Mouse (Mus musculus) right cerebral cortex, adult 2 months (tissue): ENCODE results near the gene Gm20422.

Experiments
- DNase-seq, 2 experiments: peaks; one replicate each; pipeline ENCODE4 v3.0.0; 2021 to 2022; ENCODE audit warnings: low spot score in 2 of 2

Gene Gm20422

DNA sequence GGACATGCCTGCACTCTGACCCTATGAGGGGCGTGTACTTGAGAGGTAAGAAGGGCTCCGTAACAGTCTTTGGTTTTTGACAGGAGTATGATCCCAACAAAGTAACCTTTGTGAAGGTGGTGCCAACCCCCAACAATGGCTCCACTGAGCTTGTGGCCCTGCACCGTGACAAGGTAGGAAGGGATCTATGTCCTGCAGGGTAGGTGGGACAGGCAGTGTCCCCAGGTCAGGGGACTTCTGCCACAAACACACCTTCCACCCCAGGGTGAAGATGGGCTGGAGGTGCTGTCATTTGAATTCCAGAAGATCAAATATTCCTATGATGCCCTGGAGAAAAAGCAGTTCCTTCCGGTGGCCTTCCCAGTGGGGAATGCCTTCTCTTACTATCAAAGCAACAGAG, 19.0 kb upstream of the Gm20422 start:
- no peak for DNase-seq

DNA sequence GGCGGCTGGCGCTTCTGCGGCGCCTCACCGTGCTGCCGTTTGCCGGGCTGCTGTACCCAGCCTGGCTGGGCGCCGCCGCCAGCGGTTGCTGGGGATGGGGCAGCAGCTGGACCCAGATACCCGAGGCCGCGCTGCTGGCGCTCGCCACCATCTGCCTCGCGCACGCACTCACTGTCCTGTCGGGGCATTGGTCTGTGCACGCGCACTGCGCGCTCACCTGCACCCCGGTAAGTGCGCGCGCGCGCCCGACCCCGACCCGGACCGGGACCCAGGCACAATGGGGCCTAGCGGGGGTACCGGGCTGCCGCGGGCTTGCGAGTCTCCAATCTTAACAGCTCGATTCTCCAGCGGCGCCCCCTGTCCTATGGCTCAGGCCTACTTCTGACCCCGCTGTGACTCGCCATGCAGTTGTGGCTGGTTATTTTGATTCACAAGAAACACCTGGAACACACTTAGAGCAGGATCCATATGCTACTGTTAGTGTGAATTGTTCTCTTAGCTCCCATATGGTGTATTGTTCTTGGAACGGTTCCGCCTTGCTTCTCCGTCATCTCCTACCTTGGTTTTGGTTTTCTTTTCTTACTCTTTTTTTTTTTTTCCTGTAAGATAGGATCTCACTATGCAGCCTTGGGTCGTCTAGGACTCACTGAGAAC, 16.9 kb upstream of the Gm20422 start:
- peak in 1 of 2 experiments; percentile 10 for DNase-seq

DNA sequence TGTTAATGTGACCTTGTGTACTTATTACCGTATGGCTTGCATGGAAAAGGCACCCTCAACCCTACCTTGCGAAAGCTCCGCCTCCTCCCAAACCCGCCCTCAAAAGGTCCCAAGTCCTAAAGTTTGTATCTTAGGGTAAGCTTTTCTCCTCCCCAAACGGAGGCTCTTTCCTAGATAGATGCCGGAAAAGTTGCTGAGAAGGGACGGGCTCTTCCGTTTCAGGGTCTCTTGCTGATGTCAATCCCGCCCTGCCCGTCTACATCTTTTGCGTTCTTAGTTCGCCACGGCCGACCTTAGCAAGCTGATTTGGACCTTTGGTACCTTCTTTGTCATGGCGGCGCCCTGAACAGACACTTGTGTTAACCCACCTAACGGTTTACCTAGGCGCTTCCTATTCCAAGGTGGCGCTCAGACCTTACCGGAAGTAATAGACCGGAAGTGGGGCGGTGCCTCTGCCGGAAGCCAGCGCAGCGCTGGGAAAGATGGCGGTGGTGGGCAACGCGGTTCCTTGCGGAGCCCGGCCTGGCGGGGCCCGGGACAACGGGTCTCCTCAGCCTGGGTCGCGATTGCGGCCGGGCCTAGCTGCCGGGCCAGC, 16.2 kb upstream of the Gm20422 start, which contains the start of the genes Atp13a1 and Zfp866:
TSS of gene Atp13a1 (plus strand) at position 391 of the 595 bp plus-strand sequence.
TSS of gene Zfp866 (minus strand) at position 406 of the 595 bp plus-strand sequence.
- peak; percentile 88 to 92 for DNase-seq

DNA sequence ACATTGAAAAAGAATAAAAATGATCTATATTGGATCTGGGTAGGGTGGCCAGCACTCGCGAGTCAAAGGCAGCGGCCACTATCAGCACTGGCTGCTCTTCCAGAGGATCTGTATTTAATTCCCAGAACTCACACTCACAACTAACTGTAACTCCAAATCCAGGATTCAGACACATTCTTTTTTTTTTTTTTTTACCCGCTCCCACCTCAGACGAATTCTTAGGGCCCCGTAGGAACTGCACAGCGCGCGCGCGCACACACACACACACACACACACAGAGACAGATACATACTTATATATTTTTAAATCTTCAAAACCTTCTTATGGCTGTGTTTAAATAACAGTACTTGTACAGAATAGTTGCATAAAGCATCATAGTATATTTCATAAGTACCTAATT, 15.7 kb upstream of the Gm20422 start:
- peak in 1 of 2 experiments; percentile 2 for DNase-seq

DNA sequence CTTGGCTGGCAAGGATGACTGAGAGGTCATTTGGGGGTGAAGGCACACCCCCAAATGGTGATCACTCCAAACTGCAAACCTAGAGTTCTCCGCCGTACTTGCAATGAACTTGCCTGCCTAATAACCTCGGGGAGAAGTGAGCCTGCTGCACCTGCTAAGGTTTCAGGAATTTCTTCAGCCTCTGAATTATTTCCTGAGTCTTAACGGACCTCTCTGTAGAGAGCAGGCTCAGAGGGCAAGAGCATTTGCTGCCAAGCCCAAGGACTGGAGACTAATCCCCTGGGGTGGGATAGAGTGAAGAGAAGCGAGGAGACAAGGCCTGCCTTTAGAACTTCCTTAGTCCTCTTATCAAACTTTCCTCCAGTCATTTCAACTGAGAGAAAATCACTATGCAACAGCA, 15.0 kb upstream of the Gm20422 start:
- DNase-seq: peak in 1 of 2 experiments; percentile 0

DNA sequence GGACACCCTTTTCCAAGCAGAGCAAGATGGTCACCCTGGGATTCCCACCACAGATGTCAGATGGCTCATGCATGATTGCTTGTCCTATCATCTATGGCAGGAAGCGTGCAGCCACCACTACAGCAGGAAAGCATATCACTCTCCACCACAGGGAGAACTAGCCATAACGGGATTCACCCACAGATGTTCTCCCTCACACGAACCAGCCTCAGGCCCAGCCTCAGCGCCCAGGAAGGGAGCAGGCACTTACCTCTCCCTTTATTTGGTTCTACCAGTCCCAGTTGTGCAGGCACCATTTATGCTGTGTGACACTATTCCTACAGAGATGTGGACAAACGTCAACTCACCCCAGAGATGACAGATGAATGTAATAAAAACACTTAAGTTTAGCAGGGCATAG, 14.4 kb upstream of the Gm20422 start:
- peak in 1 of 2 experiments; percentile 1 for DNase-seq

DNA sequence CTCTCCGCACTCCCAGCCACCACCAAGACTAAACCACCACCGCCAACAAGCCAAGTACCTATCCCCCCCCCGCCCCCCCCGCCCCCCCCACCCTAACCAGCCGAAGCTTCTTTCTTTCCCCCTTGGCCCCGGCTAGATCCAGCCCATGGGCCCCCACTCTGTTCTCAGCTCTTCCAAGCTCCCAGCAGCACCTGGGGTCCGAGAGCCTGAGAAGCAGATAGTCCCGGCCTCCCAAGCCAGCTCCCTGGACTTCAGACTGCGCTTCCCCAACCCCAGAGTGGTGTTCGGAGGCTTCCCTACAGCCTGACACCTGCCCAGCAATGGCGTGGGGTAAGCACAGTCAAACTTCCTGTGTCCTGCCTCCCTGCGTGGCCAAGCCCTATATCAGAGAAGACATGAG, 2.4 kb upstream of the Gm20422 start:
- DNase-seq: peak in 1 of 2 experiments; percentile 1

DNA sequence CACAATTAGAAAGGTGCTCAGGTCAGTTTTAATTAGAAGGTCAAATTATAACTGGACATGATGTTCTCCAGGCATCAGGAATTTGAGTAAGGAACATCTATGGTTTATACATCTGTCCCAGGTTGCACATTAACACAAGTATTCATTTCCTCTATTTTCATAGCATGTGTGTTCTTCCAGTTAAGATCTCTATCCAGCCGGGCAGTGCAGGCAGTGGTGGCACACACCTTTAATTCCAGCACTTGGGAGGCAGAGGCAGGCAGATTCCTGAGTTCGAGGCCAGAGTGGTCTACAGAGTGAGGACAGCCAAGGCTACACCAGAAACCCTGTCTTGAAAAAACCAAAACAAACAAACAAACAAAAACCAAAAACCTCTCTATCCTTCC, 456 bp upstream of the Gm20422 start:
- no peak for DNase-seq

DNA sequence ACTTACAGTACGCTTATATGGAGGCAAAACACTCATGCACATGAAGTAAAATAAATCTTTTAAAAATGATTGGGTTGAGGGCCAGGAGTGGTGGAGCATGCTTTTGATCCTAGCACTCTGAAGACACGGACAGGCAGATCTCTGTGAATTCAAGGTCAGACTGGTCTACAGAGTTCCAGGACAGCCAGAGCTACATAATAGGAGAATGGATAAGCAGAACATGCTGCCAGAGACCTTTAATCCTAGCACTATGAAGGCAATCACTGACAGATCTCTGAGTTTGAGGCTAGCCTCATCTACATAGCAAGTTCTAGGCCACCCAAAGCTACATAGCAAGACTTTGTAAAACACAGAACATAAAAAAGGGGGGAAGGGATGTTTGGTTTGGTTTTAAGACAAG, 2.6 kb downstream of the Gm20422 start:
- DNase-seq: peak in 1 of 2 experiments; percentile 0

DNA sequence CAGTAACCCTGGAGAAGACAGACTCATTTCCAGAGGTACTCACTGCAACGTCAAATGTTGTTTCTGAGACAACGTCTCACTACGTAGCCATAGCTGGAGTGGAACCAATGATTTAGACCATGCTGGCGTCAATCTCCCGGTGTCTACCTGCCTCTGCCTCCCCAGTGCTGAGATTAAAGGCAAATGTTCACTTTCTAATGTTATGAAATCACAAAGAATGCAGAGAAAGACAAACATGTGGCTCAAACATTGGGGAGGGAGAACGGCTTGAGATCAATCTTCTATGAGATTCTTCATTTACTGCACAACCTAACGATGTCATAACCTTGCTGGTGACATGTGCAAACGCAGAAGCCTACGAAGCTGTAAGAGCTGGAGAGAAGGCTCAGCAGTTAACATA, 3.5 kb downstream of the Gm20422 start:
- DNase-seq: no peak

DNA sequence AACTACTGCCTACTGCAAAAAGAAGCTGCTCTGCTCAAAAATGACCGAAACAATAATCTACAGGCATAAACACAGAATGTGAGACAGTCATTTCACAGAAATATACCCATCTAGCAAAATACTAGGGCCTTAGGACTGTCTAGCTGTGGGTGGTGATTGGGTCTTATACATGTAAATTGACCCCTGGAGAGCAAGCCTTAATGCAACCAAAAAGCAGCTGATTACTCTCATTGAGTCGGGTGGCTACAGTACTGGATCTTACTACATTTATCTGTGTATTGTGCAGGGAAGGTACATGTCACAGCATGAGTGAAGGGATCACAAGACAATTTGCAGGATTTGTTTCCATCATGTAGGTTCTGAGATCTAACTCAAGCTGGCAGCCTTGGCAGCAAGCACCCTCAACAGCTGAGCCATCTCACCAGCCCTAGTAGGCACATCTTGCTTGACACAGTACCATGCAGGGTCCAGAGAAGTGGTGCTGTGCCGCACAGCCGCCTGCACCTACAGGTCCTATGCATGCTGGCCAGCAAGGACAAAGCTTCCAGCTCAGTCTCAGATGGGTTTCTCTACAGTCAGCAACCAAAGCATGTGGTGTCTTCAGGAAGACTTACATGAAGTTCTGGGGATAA, 12.8 kb downstream of the Gm20422 start:
- no peak for DNase-seq

DNA sequence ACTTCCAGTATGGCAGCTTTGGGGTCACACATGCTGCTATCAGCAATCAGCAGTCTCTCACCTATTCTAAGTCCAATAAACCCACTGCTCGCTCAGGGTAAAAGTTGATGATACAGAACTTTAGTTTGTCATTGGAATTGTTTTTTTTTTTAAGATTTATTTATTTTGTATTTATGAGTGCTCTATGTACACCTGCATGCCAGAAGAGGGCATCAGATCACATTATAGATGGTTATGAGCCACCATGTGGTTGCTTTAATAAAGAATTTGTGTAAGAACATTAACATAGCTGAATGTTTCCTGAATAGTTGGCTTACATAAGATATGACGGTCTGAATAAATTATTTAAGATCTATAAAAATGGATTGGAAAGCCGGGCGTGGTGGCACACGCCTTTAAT, 16.4 kb downstream of the Gm20422 start:
- no peak for DNase-seq

DNA sequence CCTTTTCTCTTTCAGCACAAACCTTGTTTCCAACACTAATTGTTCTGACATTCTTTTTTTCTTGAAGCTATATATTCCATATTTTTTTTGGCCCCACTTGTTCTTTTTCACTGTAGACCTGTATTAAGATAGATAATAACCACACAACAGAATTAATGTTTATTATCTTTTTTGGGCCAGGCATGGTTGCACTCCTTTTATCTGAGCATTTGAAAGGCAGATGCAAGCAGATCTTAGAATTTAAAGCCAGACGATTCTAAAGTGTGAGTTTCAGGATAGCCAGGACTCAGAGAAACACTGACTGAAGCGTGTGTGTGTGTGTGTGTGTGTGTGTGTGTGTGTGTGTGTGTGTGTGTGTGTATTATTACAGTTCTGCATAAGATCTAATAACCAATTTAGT, 22.2 kb downstream of the Gm20422 start:
- DNase-seq: no peak

DNA sequence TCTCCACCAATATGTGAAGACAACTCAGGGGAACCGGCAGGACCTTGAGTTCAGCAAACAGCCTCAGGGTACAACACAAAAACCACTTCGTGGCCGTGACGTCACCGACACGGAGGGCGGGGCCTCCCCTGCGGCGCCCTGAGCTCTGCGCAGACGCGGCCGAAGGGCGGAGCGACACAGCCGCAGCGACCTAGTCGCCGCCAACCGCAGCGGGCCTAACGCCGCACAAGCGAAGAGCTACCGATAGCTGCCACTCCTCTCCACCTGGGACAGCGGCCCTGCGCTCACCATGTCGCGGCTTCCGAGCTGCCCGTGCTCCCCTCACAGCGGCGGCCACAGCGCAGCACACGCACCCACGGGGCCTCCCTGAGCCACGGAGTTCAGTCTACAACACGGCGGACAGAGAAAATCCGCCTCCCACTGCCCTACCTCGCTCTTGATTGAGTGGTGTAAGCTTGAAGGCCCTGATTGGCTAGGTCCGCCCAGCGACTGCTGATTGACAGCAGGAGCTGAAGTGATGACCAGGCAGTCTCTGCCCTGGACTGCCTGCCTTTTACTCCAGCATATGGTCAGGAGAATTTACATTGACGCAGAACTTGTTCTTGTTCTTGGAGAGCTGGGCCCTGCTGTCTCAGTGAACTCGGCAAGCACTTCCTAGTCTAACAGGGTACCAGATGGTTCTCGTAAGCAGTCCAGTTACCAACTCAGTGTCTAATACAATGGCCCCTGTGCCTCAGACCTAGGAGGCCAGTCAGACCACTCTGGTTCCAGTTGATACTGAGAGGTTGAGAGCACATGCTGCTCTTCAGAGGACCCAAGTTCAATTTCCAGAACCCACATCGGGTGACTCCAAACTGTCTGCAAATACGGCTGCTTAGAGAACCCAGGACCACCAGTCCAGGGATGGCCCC, 24.9 kb downstream of the Gm20422 start, which contains the start of gene Zfp963:
TSS of gene Zfp963 (minus strand) at position 427 of the 911 bp plus-strand sequence.
- DNase-seq: peak; percentile 91 to 97

DNA sequence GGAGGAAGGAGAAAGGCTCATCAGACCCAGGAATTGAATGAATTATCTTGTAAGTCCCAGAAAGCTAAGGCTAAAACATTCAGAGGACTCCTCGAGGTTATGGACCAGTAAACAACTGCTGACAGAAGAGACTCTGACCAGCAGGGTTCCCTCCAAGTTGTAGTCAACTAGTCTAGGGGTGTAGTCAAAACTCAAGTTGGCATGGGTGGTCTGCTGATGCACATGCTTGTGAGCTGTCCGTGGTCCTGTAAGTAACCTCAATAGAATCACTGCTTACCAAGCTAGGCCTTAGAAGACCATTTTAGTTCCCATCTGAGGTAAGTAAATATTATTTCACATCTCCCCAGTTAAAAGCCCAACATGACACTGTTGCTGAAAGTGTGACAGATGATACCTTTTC, 33.5 kb downstream of the Gm20422 start:
- no peak for DNase-seq

DNA sequence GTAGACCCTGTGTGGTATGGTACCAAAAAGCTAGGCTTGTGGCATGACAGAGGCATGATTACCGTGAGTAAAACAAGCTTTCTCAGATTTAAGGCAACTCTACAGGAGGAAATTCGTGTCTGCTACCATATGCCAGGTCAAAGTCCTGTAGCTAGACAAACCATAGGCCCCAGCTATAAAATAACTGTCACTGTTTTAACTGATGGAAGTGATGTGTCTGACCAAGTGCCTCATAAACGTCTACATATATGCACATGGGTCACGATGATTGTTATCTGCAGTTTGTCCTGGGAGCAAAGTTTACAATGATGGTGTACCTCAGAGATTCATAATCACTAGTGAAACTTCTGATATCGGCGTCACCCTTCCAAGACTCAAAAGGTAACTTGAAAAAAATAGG, 33.9 kb downstream of the Gm20422 start:
- no peak for DNase-seq

DNA sequence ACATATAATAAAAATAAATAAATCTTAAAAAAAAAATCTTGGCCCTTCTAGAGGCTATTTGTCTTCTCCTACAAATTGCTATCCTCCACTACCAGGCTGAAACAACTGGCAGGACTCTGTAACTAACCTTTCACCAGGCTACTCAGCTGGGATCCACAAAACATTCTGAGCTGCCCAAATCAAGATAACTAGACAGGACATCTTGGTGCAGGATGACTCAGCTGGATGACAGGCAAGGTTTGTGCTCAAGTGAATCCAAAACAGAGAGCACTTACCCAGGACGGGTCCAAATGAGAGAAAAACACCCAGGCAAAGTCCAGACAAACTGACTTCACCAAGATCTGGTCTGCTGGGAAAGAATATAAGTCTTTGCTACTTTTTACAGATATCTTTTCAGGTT, 39.2 kb downstream of the Gm20422 start:
- DNase-seq: no peak

DNA sequence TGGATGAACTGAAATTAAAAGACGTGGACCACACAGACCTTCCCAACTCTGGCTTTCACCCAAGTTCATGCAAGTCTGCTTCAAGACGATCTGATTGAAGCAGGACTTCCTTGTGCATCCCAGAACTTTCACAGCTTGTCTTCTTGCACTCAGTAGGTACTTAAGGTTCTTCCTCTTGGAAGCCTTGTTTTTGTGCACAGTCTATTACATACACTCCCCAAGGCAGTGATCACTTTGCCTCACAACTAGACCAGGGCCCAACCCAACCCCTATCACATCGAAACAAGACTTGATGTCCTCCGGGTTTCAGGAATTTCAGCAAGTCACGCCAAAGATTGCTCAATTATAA, 57.5 kb downstream of the Gm20422 start:
- DNase-seq: no peak

DNA sequence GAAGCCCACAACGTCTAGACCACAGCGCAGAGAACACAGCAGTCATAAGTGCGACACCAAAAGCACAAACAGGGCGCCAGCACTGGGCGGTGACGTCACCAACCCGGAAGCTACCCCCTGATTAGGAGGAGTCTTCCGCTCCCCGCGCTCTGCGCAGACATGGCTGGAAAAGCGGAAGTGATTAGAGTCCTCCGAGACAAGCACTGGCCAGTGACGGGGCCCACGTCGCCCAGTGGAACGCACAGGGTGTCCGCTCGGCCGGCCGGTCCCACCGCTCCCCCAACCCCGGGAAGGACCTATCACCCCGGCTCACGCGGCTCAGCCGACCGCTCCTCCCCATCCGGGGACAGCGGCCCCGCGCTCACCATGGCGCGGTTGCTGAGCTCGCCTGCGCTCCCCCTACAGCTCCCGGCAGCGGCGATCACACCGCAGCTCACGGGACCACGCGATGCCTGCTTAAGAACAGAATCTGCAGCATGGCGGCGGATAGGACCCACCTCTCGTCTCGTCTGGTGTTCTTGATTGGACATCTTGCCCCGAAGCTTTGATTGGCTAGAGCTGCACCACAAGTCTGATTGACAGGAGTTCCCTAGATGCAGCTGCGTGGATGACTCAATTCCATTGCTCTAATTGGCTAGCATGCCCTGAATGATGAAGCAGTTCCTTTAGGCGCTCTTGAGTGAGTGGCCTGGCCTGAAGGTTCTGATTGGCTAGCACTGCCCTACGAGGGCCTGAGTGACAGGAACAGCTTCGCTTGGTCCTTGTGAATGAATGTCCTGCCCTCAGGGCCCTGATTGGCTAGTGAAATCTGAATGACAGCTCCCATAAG, 58.1 kb downstream of the Gm20422 start:
- peak; percentile 95 to 97 for DNase-seq

DNA sequence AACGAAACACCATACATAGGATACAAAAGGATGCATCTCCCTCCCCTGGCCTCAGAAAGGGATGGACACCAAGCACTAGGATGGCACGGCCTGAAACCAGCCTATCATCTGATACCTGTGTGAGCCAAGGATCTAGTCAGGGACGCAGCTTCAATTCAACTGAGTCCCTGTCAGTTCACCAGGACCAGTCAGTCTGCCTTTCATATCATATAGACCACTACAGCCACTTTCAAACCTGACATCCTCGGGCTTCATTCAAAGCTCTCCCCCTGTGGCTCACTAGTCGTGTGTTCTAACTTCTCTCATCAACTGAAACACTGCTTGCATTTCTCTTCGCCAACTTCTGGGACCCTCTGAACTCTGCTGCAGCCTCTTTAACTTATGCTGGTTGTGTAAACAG, 59.3 kb downstream of the Gm20422 start:
- no peak for DNase-seq

DNA sequence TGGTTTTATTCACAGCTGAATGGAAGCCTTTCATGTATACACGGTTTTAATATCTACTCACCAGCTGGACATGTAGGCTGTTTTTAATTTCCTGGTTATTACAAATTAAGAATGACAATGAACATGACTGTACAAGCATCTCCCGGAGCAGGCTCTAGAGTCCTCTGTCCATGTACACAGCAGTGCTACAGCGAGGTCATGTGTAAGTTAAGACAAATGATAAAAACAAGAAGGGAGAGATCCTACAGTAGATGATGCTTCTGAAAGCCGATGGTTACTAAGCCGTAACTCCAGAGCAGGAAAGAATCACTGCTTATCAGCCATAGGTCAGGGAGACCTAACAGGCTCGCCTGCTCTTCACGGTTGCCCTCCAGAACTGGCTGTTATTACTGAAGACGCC, 61.2 kb downstream of the Gm20422 start:
- DNase-seq: no peak
